Mouse (Mus musculus) frontal cortex, postnatal 10 days (tissue): ENCODE results near the gene Mis18a.
A peak's percentile ranks its signal among the peaks of the same experiment; 100 is the strongest.

Experiments
- DNase-seq, 2 experiments: peaks; one replicate each; pipeline ENCODE4 v3.0.0; 2022; ENCODE audit warnings: low spot score in 2 of 2, mixed read lengths in 1 of 2

Mis18a gene

DNA sequence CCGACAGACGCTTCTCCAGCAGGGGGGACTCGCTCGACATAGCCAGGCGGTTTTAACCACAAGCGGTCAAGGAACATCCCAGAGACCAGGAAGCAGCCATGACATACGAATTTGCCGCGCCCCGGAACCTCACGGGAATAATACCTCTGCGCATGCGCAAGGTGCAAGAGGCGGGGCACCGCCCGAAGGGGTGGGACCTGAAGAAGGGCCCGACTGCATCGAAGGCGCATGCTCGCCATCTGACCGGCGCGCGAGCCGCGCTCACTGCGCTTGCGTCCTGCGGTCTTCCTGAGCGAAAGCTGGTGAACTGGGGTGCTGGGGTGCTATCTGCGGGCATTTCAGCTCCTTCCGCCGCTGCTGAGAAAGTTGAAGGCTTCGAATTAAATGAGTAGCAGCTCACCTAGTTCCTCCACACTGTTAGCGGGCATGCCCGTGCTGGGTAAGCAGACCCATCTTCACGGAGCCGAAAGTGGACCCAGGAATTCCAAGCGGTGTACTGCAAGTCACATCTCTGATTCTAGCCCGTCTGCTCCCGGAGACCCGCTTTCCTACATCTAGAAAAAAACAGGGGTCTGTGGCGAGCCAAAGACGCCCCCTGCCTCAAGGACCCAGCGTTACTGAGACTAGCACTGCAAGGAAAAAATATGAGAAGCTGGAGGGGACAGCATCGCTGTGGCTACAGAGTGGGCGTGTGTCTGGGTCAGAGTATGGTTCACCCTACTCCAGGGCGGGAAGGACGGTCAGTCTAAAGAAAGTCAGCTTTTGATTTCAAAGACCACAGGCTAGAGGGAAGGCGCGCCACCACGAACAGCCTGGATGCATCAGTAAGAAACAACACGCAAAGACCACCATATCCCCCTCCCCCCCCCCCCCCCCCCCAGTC, at the start of gene Mis18a:
Mis18a (minus strand) TSS at position 172 of the 883 bp plus-strand sequence.
- peak; percentile 92 to 95 for DNase-seq

DNA sequence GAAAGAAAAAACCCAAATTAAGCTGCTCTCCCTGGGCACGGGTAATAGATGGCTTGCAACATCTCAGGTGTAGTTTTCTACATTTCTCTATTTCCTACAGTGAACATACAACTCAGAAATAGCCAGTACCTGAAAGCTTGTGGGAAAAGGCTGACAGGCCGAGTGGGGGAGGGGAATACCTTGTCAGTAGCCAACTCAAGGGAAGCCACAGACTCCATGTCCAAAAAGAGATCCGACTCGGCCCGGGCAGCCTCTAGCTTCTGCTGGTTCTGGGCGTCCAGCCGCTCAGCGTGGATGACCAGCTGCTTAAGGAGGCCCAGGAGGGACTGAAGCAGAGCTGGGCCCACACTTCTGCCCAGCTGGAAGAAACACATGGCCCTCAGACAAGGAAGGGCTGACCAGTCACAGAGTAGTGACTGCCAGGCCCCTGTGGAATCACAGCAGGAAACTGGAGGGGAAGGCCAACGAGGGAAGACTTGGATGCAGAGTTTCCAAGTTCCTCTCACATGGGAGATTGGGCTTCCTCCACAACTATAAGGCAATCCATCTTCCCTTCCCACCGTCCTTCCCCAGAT, 48.8 kb upstream of the Mis18a start:
- no peak for DNase-seq

- no peak for DNase-seq
Measured at GRCm38 (mm10) chr16:90774646-90775045, 47.4 kb upstream of the Mis18a start.

GRCm38 (mm10) chr16:90774216-90774615, 47.0 kb upstream of the Mis18a start:
- no peak for DNase-seq

DNA sequence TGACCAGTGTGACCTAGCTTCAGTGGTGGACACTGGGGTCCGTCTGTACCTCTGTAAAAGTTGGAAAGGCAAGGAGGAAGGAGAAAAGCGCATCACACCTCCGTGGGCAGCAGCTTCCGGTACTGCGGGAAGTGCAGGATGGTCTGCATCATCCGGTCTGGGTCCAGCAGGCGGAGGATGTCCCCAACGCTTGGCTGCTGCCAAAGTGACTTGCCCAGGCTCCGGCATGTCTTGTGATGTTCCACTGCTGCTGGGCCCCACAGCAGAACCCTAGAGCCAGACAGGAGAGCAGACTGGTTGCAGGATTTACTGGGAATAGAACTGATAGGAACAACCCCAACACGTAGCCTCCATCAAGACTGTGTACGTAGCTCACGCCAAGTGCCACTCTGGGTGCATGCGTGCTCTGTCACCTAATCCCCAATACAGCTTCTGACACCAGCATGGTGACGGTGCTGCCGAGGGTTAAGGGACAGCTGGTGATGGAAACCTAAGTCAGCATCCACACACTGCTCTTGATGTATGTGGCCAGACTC, 39.8 kb upstream of the Mis18a start:
- no peak for DNase-seq

DNA sequence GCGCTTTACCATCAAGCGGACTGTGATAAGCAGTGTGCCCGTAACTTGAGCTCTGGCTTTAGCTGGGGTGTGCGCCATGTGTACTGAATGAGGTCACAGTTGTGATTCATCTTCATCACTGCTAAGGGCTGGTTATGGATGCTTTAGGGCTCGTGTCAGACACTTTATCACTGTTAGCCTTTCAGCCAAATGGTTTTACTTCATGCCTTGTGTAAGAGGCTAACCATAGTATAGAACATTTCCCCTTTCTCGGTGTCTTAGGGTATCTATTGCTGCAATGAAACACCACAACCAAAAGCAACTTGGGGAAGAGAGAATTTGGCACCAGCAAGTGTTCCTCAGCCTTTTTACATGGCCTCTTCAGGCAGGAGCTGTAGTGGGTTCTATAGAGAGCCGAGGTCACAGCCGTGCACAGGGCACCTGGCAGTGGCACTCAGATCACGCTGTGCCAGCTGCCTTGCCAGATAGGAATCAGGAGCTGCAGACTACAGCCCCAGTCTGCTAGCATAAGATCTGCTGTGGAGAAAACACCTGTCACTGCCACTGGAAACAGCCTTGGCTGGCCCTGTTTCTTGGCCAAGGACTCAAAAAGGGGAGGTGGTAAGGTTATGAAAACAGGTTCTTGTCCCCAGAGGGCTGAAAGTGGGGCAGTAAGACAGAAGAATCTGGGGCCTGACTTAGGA, 38.1 kb upstream of the Mis18a start:
- no peak for DNase-seq

DNA sequence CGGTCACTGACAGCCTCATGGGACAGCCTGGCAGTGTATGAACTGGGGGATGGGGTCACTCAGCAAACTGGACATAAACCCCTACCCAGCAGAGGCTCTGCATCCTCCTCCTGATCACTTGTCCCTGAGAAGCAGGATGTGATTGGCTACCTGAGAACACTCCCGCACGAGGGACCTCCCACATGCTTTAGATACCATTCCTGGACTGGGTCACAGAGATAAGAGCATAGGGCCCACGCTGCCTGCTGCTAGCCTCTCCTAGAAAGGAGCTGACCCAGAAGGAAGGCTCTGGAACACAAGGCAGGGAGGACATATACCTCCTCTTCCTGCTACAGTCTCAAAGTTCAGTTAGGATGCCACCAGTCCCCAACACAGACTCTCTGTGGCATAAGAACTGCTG, 33.3 kb upstream of the Mis18a start:
- DNase-seq = no peak

DNA sequence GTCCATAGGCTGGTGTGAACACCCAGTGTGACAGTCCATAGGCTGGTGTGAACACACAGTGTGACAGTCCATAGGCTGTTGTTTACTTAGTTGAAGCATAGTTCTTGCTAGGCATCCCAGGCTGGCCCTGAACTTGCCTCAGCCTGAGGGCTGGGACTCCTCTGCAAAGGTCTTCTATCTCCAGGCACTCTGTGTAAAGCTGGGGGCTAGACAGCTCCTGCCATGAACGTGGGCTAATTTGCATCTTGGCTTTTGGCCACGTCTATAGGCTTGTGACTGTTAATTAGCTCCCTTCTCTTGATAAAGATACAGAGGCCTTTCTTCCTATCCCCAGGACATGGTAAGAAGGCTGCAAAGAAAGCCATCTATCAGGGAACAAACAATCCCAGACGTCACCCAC, 32.1 kb upstream of the Mis18a start:
- DNase-seq = no peak

- no peak for DNase-seq
Measured at GRCm38 (mm10) chr16:90753386-90753941, 26.3 kb upstream of the Mis18a start.

DNA sequence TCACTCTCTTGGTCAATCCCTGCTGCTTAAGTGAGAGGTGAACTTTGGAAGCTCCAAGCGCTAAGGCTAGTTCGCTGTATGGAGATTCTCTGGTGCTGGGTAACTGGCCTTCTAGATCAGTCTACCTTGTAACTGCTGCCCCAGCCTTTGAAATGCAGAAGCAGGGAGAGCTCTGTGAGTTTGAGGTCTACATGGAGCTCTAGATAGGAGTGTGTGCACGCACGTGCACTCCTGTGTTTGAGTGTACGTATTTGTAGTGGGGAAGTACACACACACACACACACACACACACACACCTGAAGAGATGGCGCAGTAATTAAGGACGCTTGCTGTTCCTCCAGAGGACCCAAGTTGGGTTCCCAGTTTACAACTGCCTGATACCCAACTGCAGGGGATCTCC, 21.0 kb upstream of the Mis18a start:
- no peak for DNase-seq

DNA sequence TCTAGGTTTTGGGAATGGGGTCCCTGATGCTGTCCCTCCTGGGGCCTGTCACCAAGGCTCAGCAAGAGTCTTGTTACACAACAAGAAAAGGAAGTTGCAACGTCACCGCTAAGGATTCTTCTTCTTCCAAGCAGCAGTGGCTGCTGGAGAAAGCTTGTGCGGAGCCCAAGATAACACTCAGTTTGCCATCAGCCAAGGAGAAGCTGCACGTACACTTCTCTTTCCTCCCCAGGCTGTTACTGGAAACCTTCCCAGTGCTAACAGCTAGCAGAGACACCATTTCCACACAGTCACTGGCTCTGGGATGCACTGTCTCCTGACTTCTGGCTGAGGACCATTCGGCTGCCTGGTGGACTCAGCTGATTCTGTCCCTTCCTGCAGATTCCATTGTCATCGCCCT, 19.9 kb upstream of the Mis18a start:
- peak in 1 of 2 experiments; percentile 21 for DNase-seq

GRCm38 (mm10) chr16:90738092-90738956, 11.1 kb upstream of the Mis18a start, which contains the start of gene Mrap:
Mrap (plus strand) TSS chr16:90738207.
- no peak for DNase-seq

GRCm38 (mm10) chr16:90736672-90737270, 9.6 kb upstream of the Mis18a start:
- no peak for DNase-seq

DNA sequence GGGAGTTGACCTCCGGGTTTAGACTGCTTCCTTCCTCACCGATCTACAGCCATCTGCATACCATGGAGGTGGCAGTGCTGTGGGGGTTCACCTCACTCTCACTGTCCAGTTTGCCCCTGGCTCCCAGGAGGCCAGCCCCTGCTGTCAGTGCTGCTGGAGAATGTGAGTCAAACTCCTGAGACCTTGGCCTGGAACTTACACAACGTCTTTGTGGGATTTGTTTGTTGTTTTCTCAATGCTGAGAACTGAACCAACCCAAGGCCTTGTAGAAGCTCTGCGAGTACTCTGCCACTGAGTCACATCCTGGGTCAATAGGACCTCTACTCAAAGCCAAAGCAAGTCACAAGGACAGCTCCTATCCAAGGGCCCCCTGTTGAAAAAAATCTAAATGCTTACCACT, 8.4 kb upstream of the Mis18a start:
- no peak for DNase-seq

- DNase-seq = no peak
Measured at GRCm38 (mm10) chr16:90726600-90727227, 490 bp downstream of the Mis18a start.

- no peak for DNase-seq
Measured at GRCm38 (mm10) chr16:90724051-90724450, 3.2 kb downstream of the Mis18a start.

DNA sequence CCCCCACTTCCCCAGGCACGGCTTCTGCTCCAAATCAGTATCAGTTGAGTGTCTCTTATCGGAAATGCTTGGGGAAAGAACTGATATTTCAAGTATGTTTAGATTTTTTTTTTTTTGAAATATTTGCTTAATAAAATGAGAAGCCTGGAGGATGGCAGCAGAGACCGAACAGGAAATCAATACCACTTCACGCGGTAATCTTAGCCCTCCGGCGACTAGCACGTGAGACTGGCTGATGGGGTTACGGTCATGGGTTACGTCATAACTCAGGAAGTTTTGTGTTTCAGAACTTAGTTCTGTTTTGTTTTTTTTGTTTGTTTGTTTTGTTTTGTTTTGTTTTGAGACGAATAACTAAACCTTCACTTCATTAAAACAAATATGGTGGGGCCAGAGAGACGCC, 16.9 kb downstream of the Mis18a start:
- no peak for DNase-seq

DNA sequence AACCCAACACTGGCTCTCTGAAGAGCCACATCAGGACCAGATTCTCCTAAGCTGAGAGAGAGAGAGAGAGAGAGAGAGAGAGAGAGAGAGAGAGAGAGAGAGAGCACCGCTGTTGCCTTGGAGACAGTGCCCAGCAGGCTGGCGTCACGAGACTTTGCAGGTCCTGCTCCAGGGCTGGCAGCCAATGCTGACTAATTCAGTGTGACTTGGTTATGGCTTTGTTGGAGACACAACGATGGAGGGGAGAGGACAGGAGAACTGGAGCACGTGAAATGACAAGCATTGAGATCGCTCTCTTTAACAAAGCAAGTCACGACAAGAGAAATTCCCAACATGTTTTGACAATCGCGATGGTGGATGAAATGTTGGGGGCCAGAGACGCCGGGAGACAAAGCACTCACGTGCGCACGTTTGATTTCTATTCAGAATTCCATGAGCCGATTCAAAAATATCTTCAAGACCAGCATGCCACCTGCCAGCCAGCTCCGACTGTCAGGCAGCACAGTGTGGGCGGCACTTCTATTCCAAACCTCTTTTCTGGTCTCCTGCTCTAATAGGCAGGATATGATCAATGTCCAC, 17.4 kb downstream of the Mis18a start:
- peak; percentile 75 to 76 for DNase-seq

DNA sequence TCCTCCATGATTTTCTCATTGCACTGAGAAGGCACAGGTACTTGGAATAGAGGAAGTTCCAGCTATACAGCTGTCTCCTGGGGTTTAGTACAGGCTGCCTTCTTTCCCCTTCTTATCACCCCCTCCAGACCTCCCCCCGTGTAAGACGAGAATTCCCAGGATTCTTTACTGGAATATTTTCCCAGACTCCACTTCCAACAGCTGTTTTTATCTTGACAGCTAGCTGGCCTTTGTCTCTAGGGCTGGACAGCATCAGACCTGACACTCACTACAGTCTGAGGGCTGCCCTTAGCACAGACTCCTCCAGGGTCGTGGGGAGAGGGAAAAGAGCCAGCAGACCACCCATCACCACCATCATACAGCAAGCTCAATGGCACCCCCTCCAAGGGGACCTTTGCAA, 20.9 kb downstream of the Mis18a start:
- no peak for DNase-seq
